Mouse (Mus musculus) common myeloid progenitor, adult 5-6 weeks (primary cell): ENCODE results near the gene Lrfn4. TPM values are rescaled to one million over a fixed set of nuclear protein-coding genes. Genes with fewer than 3 reads are reported as not detected.

Experiments
- ATAC-seq: replicated peaks from 2 replicates; pipeline ENCODE4 v1.8.0; 2016; ENCODE audit warnings: low read depth, mild to moderate bottlenecking, moderate TSS enrichment, inconsistent platforms; ENCODE audit not compliant: poor library complexity, severe bottlenecking
- total RNA-seq: library from RNA; stranded (forward); fragments of 200-1000, 187-1606 nt; gene quantifications from 2 replicates; pipeline ENCODE4 v1.2.3, GENCODE M21; 2017

The Lrfn4 gene
- total RNA-seq, 1 experiment from 2014 or later: 2.9 TPM

DNA sequence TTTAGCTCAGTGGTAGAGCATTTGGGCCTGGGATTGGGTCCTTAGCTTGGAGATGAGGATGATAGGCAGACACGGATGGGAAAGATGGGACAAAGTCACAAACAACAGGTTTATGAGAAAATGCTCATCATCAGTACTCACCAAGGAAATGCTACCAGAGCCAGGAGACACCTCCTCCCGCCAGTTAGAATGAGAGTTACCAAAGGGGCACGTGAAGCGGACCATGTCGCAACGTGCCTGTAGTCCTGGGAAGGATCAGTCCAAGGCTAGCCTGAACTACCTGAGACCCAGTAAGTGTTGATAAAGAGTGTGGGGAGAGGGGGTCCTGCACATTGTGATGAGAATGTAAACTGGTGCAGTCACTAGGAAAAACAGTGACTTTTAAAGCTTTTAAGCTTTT lies 44.7 kb downstream of the Lrfn4 start:
- ATAC-seq: no peak

DNA sequence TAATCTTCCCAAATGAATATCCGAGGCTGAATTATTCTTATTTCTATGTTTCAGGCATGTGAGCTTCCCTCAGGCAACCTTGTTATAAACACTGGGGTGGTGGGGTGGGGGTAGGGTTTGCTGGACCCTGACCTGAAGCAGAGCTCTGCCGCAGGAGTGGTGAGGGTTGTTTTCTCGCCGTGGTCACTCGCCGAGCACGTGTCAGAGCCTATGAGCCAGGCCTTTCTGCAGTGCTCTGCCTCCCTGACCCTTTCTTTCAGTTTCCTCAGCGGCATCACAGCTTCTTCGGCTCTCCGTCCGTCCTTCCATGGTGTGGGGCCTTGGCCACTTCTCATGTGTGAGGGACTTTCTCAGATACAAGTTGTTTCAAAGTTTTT lies 45.2 kb downstream of the Lrfn4 start:
- no peak for ATAC-seq

DNA sequence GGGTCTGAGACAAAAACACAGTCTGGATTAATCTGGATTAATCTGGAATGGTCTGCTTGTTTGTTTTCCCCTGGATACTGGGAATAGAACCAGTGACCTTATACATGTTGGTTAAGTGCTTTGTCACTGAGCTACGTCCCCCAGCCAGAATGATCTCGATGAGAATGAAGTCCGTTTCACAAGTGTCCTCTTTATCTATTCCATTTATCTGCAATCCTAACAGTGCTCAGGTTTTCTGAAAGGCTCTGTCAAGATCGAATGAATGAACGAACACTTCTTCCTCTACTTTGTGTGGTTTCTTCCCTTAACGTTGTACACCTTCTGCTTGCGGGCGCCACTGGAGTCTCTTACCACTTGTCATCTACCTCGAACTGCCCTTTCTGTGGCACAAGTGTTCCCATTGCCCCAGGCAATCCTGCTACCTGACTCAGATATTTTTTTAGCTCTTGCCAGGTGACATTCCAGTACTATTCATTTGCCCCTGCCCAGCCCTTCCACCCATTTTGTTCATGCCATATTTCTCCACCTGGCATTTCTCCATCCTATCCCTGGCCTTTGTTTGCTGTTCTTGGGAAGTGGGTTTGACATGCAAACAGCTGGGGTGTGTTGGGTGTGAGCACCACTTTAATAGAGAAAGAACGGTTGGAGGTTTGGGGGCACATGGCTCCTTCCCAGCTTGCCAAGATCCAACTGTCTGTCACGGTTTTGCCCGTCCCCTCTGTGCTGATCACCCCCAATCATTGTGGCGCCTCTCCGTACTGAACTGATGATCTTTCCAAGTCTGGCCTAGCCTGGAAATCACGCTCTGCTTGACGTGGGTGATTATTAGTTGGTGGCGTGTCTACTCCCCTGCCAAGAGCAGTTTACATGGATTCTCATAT lies 45.9 kb downstream of the Lrfn4 start:
- ATAC-seq: no peak

DNA sequence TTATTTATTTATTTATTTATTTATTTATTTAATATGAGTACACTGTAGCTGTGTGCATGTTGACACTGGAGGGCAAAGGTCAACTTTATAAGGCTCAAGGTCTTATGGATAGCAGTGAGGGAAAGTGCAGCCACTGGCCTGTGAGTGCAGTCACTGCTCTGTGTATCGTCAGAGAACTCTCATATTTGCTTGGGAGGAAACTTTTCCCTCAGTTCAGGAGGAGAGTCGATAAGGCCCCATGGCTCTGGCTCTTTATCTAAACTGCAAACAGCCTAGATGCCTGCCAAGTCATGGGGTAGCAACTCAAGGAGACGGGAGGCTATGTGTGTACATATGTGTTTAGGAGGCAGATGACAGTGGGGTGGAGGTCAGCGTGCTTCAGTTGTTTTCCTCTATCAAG lies 46.6 kb downstream of the Lrfn4 start:
- no peak for ATAC-seq

DNA sequence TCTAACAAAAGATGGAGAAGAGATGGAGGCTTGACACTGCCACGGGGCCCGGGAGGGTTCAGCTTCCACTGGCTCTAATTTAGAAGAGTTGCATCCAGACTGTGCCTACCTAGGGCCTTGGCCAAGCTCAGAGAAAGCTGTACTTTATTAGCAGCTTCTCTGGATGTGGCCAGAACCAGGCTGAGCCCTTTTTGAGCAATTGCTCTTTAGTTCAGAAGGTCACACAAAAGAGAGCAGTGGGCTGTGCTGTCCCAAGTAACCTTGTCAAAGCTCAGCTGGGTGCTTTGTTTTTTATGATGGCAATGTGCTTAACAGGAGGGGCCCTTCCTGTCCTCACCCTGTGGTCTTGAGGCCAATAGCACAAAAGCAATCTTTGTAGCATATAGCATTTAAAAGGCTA lies 47.8 kb downstream of the Lrfn4 start:
- no peak for ATAC-seq

DNA sequence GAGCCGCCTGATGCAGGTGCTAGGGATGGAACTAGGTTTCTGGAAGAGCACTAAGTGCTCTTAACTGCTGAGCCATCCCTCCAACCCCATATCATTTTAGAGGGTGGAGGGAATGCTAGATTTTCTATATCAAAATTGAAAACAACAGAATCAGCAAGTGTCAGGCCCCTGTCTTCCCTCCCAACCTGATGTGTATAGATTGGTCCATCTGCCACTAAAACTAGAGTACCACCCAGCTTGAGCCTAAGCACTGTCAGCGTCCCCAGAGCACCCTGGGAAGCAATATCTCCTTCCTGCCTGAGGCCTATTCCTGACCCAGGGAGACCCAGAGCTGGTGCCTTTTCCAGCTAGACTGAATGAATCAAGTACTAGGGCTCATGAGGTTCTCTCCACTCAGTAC lies 48.6 kb downstream of the Lrfn4 start:
- no peak for ATAC-seq

DNA sequence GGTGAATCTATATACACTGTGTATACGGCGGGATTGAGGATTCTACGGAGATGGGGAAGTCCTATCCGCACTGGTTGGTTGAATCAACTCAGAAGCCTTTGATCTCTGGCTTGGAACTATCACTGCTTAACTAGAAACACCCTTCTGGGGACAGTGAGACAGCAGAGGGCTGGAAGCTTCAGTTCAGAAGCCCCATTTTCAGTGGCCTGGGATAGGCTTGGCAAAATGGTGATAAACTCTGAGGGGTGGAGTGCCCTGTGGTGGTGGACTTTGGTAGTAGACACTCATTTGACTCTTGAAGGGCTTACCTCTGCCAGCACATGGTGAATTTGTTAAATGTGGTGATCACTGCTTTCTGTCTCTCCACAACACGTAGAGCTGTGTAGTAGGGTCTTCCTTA lies 49.8 kb downstream of the Lrfn4 start:
- ATAC-seq: no peak

Other genes starting within 250 kb of the Lrfn4 start
- gene Kdm2a, start 217.4 kb downstream of the Lrfn4 start, total RNA-seq: 73.3 and 90.3 TPM in 2 replicates
- gene Rhod, start 176.2 kb downstream of the Lrfn4 start, total RNA-seq: 0.73 TPM in 1 of 2 replicates, not detected in the other
- gene Syt12, start 138.2 kb downstream of the Lrfn4 start, total RNA-seq: not detected in 2 replicates
- not detected in 2 replicates for gene 2010003K11Rik, start 117.1 kb downstream of the Lrfn4 start, total RNA-seq
- 1.6 and 1.8 TPM in 2 replicates for gene Pcx, start 105.2 kb downstream of the Lrfn4 start, total RNA-seq
- 19.7 and 27.5 TPM in 2 replicates for gene Rce1, start 10.0 kb upstream of the Lrfn4 start, total RNA-seq
- gene Gm960, start 83.0 kb upstream of the Lrfn4 start, total RNA-seq: not detected in 2 replicates
- gene Sptbn2, start 95.5 kb upstream of the Lrfn4 start, total RNA-seq: under 0.01 and 0.10 TPM in 2 replicates
- 14.6 and 15.9 TPM in 2 replicates for gene Rbm4b, start 140.8 kb upstream of the Lrfn4 start, total RNA-seq
- gene Rbm4, start 178.2 kb upstream of the Lrfn4 start, total RNA-seq: 70.3 and 72.6 TPM in 2 replicates
- gene Gm21992, start 195.9 kb upstream of the Lrfn4 start, total RNA-seq: 48.6 and 50.1 TPM in 2 replicates
- gene Rbm14, start 196.0 kb upstream of the Lrfn4 start, total RNA-seq: 22.6 and 28.6 TPM in 2 replicates
- gene Ccs, start 223.7 kb upstream of the Lrfn4 start, total RNA-seq: 37.3 and 61.4 TPM in 2 replicates
- not detected in 2 replicates for gene Ccdc87, start 223.7 kb upstream of the Lrfn4 start, total RNA-seq
- gene Ctsf, start 239.5 kb upstream of the Lrfn4 start, total RNA-seq: 4.7 and 11.5 TPM in 2 replicates